Mouse (Mus musculus): ENCODE results near the gene Hdgfl2. TPM values are rescaled to one million over a fixed set of nuclear protein-coding genes. Genes with fewer than 3 reads are reported as not detected.

Gene Hdgfl2
- polyA plus RNA-seq, 1 experiment from 2014 or later, result 59.0 TPM

DNA sequence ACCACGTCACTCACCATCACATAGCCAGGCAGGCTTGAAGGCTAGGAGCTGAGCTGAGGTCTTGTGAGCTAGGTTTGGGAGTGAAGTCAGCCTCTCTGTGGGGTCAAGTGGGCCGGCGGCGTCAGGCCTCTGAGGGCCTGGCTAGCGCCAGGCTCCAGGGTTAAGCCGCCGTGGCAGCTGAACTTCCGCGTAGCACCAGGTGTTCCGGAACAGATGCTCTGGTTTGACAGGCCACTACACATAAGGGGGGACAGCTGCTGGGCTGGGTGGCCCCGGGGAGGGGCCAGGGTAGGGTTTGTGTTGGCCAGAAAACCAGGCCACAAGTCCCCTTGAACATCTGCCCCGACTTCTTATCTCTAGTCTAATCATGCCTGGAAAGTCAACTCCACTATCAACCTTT is 68.0 kb downstream of the Hdgfl2 start:
- Histone ChIP-seq H3K4me2 (no peak overlapping the region), H3K9me3 (replicated peaks) (no peaks in the 10 kb centered on the region), H3K27me3 (peaks cover 89% of the 10 kb centered on the region), H3K4me3 (replicated peaks) (no peak overlapping the region), H3K9ac (no peak overlapping the region), H3K4me1 (replicated peaks) (peaks cover 12% of the 10 kb centered on the region), H3K27ac (no peak overlapping the region), H3K36me3 (no peaks in the 10 kb centered on the region)
- DNase-seq, result no peak
- no peak for ATAC-seq (ENCODE audit: low read depth)
- WGBS (ENCODE audit: insufficient replicate concordance), result 45% methylated on average over 12 of the region's 12 CpGs

GRCm38 (mm10) chr17:56148280-56148679 is 68.8 kb downstream of the Hdgfl2 start:
- DNase-seq (no peak), ATAC-seq (ENCODE audit: low read depth) (no peak)
- Histone ChIP-seq H3K27ac (no peak overlapping the region), H3K4me2 (0 out of 2 replicates have a peak overlapping the region, but pooled peaks have one; percentile 19), H3K36me3 (no peaks in the 10 kb centered on the region), H3K27me3 (peaks cover 85% of the 10 kb centered on the region), H3K4me3 (replicated peaks) (no peak overlapping the region), H3K9ac (no peak overlapping the region), H3K9me3 (replicated peaks) (no peaks in the 10 kb centered on the region), H3K4me1 (replicated peaks) (peaks cover 12% of the 10 kb centered on the region)
- 17% methylated on average over 9 of the region's 9 CpGs for WGBS (ENCODE audit: insufficient replicate concordance)

- no peak for ATAC-seq (ENCODE audit: low read depth)
- Histone ChIP-seq H3K9ac (no peak overlapping the region), H3K4me2 (peak overlapping the region; percentile 19; the same call in 1 of the 2 replicates), H3K9me3 (replicated peaks) (no peaks in the 10 kb centered on the region), H3K27ac (no peak overlapping the region), H3K27me3 (peaks cover 82% of the 10 kb centered on the region), H3K36me3 (no peaks in the 10 kb centered on the region), H3K4me1 (replicated peaks) (peaks cover 15% of the 10 kb centered on the region), H3K4me3 (replicated peaks) (no peak overlapping the region)
- DNase-seq, result no peak
- 6% methylated on average over 30 of the region's 30 CpGs for WGBS (ENCODE audit: insufficient replicate concordance)
Measured at GRCm38 (mm10) chr17:56148790-56149618, 69.6 kb downstream of the Hdgfl2 start.

DNA sequence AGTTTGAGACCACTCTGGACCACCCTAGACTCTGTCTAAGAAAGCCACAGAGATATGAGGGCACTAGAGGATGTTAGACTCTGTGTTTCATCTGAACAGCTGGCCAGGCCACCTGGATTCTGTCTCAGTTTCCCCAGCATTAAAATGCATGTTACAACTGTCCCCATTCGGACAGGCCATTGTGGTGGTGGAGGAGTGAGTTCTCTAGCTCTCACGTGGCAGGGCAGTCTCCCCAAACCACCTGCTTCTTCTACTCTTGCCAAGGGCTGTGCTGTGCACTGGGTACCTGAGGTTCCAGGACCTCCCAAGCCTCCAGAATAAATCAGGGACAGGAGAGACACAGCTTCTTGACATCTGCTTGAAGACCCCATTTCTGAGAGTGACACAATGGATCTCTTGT is 70.5 kb downstream of the Hdgfl2 start:
- ATAC-seq (ENCODE audit: low read depth), result no peak
- Histone ChIP-seq H3K9me3 (replicated peaks) (no peaks in the 10 kb centered on the region), H3K27ac (no peak overlapping the region), H3K36me3 (no peaks in the 10 kb centered on the region), H3K4me2 (no peak overlapping the region), H3K4me3 (replicated peaks) (no peak overlapping the region), H3K4me1 (replicated peaks) (peaks cover 15% of the 10 kb centered on the region), H3K9ac (no peak overlapping the region), H3K27me3 (peaks cover 78% of the 10 kb centered on the region)
- no peak for DNase-seq
- 44% methylated on average over 2 of the region's 2 CpGs for WGBS (ENCODE audit: insufficient replicate concordance)

Other genes starting within 250 kb of the Hdgfl2 start
- gene Zfp119a, start 200.7 kb upstream of the Hdgfl2 start, polyA plus RNA-seq (2015; fragmentation: Nextera tagmentation; extraction: Ambion mirVana), result 2.1 and 3.1 TPM in 2 replicates
- 6.5 and 7.7 TPM in 2 replicates for gene Zfp959, start 187.5 kb upstream of the Hdgfl2 start, polyA plus RNA-seq (2015; fragmentation: Nextera tagmentation; extraction: Ambion mirVana)
- 2.4 and 2.6 TPM in 2 replicates for gene Zfp119b, start 130.1 kb upstream of the Hdgfl2 start, polyA plus RNA-seq (2015; fragmentation: Nextera tagmentation; extraction: Ambion mirVana)
- gene Ebi3, start 127.0 kb upstream of the Hdgfl2 start, polyA plus RNA-seq (2015; fragmentation: Nextera tagmentation; extraction: Ambion mirVana), result 4.6 and 5.0 TPM in 2 replicates
- gene Yju2, start 120.5 kb upstream of the Hdgfl2 start, polyA plus RNA-seq (2015; fragmentation: Nextera tagmentation; extraction: Ambion mirVana), result 11.4 and 12.7 TPM in 2 replicates
- gene Shd, start 109.2 kb upstream of the Hdgfl2 start, polyA plus RNA-seq (2015; fragmentation: Nextera tagmentation; extraction: Ambion mirVana), result 0.22 and 0.34 TPM in 2 replicates
- 0.56 and 0.69 TPM in 2 replicates for gene Fsd1, start 93.1 kb upstream of the Hdgfl2 start, polyA plus RNA-seq (2015; fragmentation: Nextera tagmentation; extraction: Ambion mirVana)
- 1.5 and 1.8 TPM in 2 replicates for gene Stap2, start 74.0 kb upstream of the Hdgfl2 start, polyA plus RNA-seq (2015; fragmentation: Nextera tagmentation; extraction: Ambion mirVana)
- 13.5 and 14.5 TPM in 2 replicates for gene Mpnd, start 73.9 kb upstream of the Hdgfl2 start, polyA plus RNA-seq (2015; fragmentation: Nextera tagmentation; extraction: Ambion mirVana)
- gene Sh3gl1, start 43.0 kb upstream of the Hdgfl2 start, polyA plus RNA-seq (2015; fragmentation: Nextera tagmentation; extraction: Ambion mirVana), result 48.0 and 50.9 TPM in 2 replicates
- 19.8 and 27.1 TPM in 2 replicates for gene Chaf1a, start 39.2 kb upstream of the Hdgfl2 start, polyA plus RNA-seq (2015; fragmentation: Nextera tagmentation; extraction: Ambion mirVana)
- gene Ubxn6, start 4.6 kb upstream of the Hdgfl2 start, polyA plus RNA-seq (2015; fragmentation: Nextera tagmentation; extraction: Ambion mirVana), result 14.2 and 15.6 TPM in 2 replicates
- gene Plin4, start 30.2 kb downstream of the Hdgfl2 start, polyA plus RNA-seq (2015; fragmentation: Nextera tagmentation; extraction: Ambion mirVana), result not detected in 2 replicates
- gene Plin5, start 38.0 kb downstream of the Hdgfl2 start, polyA plus RNA-seq (2015; fragmentation: Nextera tagmentation; extraction: Ambion mirVana), result 0.23 and 0.32 TPM in 2 replicates
- 0.36 and 0.43 TPM in 2 replicates for gene Lrg1, start 42.4 kb downstream of the Hdgfl2 start, polyA plus RNA-seq (2015; fragmentation: Nextera tagmentation; extraction: Ambion mirVana)
- 0.51 and 0.55 TPM in 2 replicates for gene Sema6b, start 60.7 kb downstream of the Hdgfl2 start, polyA plus RNA-seq (2015; fragmentation: Nextera tagmentation; extraction: Ambion mirVana)
- 2.7 and 2.9 TPM in 2 replicates for gene Tnfaip8l1, start 82.8 kb downstream of the Hdgfl2 start, polyA plus RNA-seq (2015; fragmentation: Nextera tagmentation; extraction: Ambion mirVana)
- gene Mydgf, start 104.3 kb downstream of the Hdgfl2 start, polyA plus RNA-seq (2015; fragmentation: Nextera tagmentation; extraction: Ambion mirVana), result 59.2 and 66.7 TPM in 2 replicates
- 19.6 and 23.0 TPM in 2 replicates for gene Dpp9, start 139.3 kb downstream of the Hdgfl2 start, polyA plus RNA-seq (2015; fragmentation: Nextera tagmentation; extraction: Ambion mirVana)
- gene Fem1a, start 177.2 kb downstream of the Hdgfl2 start, polyA plus RNA-seq (2015; fragmentation: Nextera tagmentation; extraction: Ambion mirVana), result 6.1 and 7.1 TPM in 2 replicates
- 2.3 and 2.7 TPM in 2 replicates for gene Ticam1, start 197.2 kb downstream of the Hdgfl2 start, polyA plus RNA-seq (2015; fragmentation: Nextera tagmentation; extraction: Ambion mirVana)
- 24.9 and 27.1 TPM in 2 replicates for gene Plin3, start 213.2 kb downstream of the Hdgfl2 start, polyA plus RNA-seq (2015; fragmentation: Nextera tagmentation; extraction: Ambion mirVana)
- not detected in 2 replicates for gene Arrdc5, start 220.7 kb downstream of the Hdgfl2 start, polyA plus RNA-seq (2015; fragmentation: Nextera tagmentation; extraction: Ambion mirVana)
- gene Uhrf1, start 223.7 kb downstream of the Hdgfl2 start, polyA plus RNA-seq (2015; fragmentation: Nextera tagmentation; extraction: Ambion mirVana), result 121 and 131 TPM in 2 replicates
- gene Kdm4b, start 246.4 kb downstream of the Hdgfl2 start, polyA plus RNA-seq (2015; fragmentation: Nextera tagmentation; extraction: Ambion mirVana), result 6.1 and 7.1 TPM in 2 replicates

All from liver, embryonic 13.5 days (tissue).